Mouse (Mus musculus): ENCODE results near the gene Enthd1.

GRCm38 (mm10) chr15:80576415-80576994 is 11.5 kb upstream of the Enthd1 start:
- TF ChIP-seq CTCF (IDR thresholded peaks at IDR 0.05; ENCODE audit: low read depth, low read length) (no peak), POLR2A (IDR thresholded peaks at IDR 0.05; ENCODE audit: borderline replicate concordance, low read depth, low read length) (no peak)
